In genomic region chr11:53457372-53457954, GRCm38 (mm10) we compare ENCODE assay signal across 8 mouse cellular contexts. TPM values are rescaled to one million over a fixed set of nuclear protein-coding genes. Genes with fewer than 3 reads are reported as not detected.
DNase-seq lines count a peak whose midpoint lies in the region; ATAC-seq and TF ChIP-seq lines count a peak whose summit lies in the region.

No protein-coding gene starts in this region.

- peak overlapping the region; percentile 61 to 69 for H3K4me3 ChIP-seq in heart, embryonic 14.5 days (ENCODE audit: control insufficient read depth in 1 of 2, insufficient read depth in 1 of 2, low read depth in 1 of 2, low read length in 2 of 2)
- H3K4me3 ChIP-seq in hindbrain, embryonic 10.5 days = peak overlapping the region; percentile 62
- peak overlapping the region; percentile 60 for H3K4me3 ChIP-seq in liver, postnatal 0 days (ENCODE audit: low read depth, low read length)

- H3K4me1 ChIP-seq in heart, embryonic 14.5 days (ENCODE audit: control insufficient read depth in 2 of 2, insufficient read depth in 2 of 2, low read length in 2 of 2) = no peaks in the 10 kb centered on the region
- H3K4me1 ChIP-seq in hindbrain, embryonic 10.5 days (replicated peaks) = peaks cover 18% of the 10 kb centered on the region
- H3K4me1 ChIP-seq in liver, postnatal 0 days (ENCODE audit: insufficient read depth) = peaks cover 5% of the 10 kb centered on the region; the same call in 1 of the 2 replicates

- peak overlapping the region in 1 of 2 experiments; percentile 64; a peak in 2 of 4 replicates for H3K27ac ChIP-seq in heart, embryonic 14.5 days (replicated peaks in 1 of 2; ENCODE audit: control insufficient read depth in 1 of 2, insufficient read depth in 1 of 2, low read depth in 2 of 2, low read length in 2 of 2)
- H3K27ac ChIP-seq in hindbrain, embryonic 10.5 days = peak overlapping the region; percentile 79
- peak overlapping the region; percentile 89 for H3K27ac ChIP-seq in liver, postnatal 0 days (ENCODE audit: low read depth)

- peak; percentile 47 for TF ChIP-seq CTCF in liver, postnatal 0 days (IDR thresholded peaks at IDR 0.05; ENCODE audit: low read depth)

- 0 out of 2 replicates have a peak, but pooled peaks have one; percentile 18 for ATAC-seq in heart, embryonic 14.5 days (ENCODE audit: insufficient number of reproducible peaks, insufficient read depth, low FRiP score, low read depth)
- peak; percentile 67 for ATAC-seq in liver, postnatal 0 days
- no peak for ATAC-seq in activated CD4-positive, CD25-positive, alpha-beta regulatory T cell, adult 4 months
- no peak for ATAC-seq in frontal cortex, adult (ENCODE audit: low TSS enrichment)

- H3K4me2 ChIP-seq in heart, embryonic 14.5 days (ENCODE audit: low read length) = peak overlapping the region; percentile 93
- H3K4me2 ChIP-seq in liver, postnatal 0 days (ENCODE audit: low read depth, low read length) = peak overlapping the region; percentile 80

- no peaks in the 10 kb centered on the region for H3K9me3 ChIP-seq in heart, embryonic 14.5 days (ENCODE audit: control insufficient read depth, low read length)
- H3K9me3 ChIP-seq in hindbrain, embryonic 10.5 days = no peaks in the 10 kb centered on the region
- H3K9me3 ChIP-seq in liver, postnatal 0 days (ENCODE audit: low read length) = no peaks in the 10 kb centered on the region

- H3K27me3 ChIP-seq in heart, embryonic 14.5 days (ENCODE audit: control insufficient read depth, insufficient read depth, low read length) = peaks cover 16% of the 10 kb centered on the region
- H3K27me3 ChIP-seq in hindbrain, embryonic 10.5 days (ENCODE audit: insufficient read depth, poor library complexity, severe bottlenecking) = peaks cover 79% of the 10 kb centered on the region
- H3K27me3 ChIP-seq in liver, postnatal 0 days (ENCODE audit: insufficient read depth, low read length) = peaks cover 16% of the 10 kb centered on the region

- DNase-seq in heart, adult 11 months = no peak
- DNase-seq in R1 (ENCODE audit: low read depth, low spot score) = peak; percentile 24
- no peak for DNase-seq in hindbrain, embryonic 10.5 days (ENCODE audit: low spot score)
- peak; percentile 37 for DNase-seq in liver, postnatal 0 days
- no peak for DNase-seq in urinary bladder, adult 2 months (ENCODE audit: low spot score)

- H3K9ac ChIP-seq in heart, embryonic 14.5 days (ENCODE audit: low read length) = peak overlapping the region; percentile 74
- H3K9ac ChIP-seq in liver, postnatal 0 days (replicated peaks) = peak overlapping the region; percentile 67

- 9% methylated on average over 29 of the region's 29 CpGs for WGBS in heart, embryonic 14.5 days
- 4% methylated on average over 29 of the region's 29 CpGs for WGBS in hindbrain, embryonic 10.5 days
- 15% methylated on average over 29 of the region's 29 CpGs for WGBS in liver, postnatal 0 days (ENCODE audit: insufficient replicate concordance)

- no peak for TF ChIP-seq EP300 in liver, postnatal 0 days (IDR thresholded peaks at IDR 0.05; ENCODE audit: low read depth)

- no peaks in the 10 kb centered on the region for H3K36me3 ChIP-seq in heart, embryonic 14.5 days (ENCODE audit: control insufficient read depth, insufficient read depth, low read length)
- no peaks in the 10 kb centered on the region for H3K36me3 ChIP-seq in hindbrain, embryonic 10.5 days
- H3K36me3 ChIP-seq in liver, postnatal 0 days (replicated peaks; ENCODE audit: insufficient read depth, low read length) = no peaks in the 10 kb centered on the region

RNA-seq across cellular contexts. Expression of gene Shroom1, which starts 0.5 kb away (rescaled TPM):
- 2.3 and 2.5 TPM in 2 replicates for polyA plus RNA-seq in heart, embryonic 14.5 days (2014; fragmentation: Nextera tagmentation; extraction: Ambion mirVana)
- polyA plus RNA-seq in hindbrain, embryonic 10.5 days (2016; fragmentation: Nextera tagmentation; extraction: Ambion mirVana) = 1.8 and 2.0 TPM in 2 replicates
- polyA plus RNA-seq in liver, postnatal 0 days (2015; fragmentation: Nextera tagmentation; extraction: Ambion mirVana) = 5.5 TPM in 2 replicates
- under 1 TPM in 1 of 2 experiments, not detected in 1; 0.36 TPM for polyA plus RNA-seq in activated CD4-positive, CD25-positive, alpha-beta regulatory T cell, adult 4 months (2017; shearing (Covaris generic))
- polyA plus RNA-seq in urinary bladder, adult 2 months (2012; rRNA removed) = 12.1 and 12.9 TPM in 2 replicates

RNA-seq across cellular contexts. Expression of gene Gm10447, which starts 0.6 kb away (rescaled TPM):
- polyA plus RNA-seq in heart, embryonic 14.5 days (2014; fragmentation: Nextera tagmentation; extraction: Ambion mirVana) = 0.16 TPM in 1 of 2 replicates, not detected in the other
- polyA plus RNA-seq in hindbrain, embryonic 10.5 days (2016; fragmentation: Nextera tagmentation; extraction: Ambion mirVana) = not detected in 2 replicates
- 0.06 and 0.25 TPM in 2 replicates for polyA plus RNA-seq in liver, postnatal 0 days (2015; fragmentation: Nextera tagmentation; extraction: Ambion mirVana)
- polyA plus RNA-seq in activated CD4-positive, CD25-positive, alpha-beta regulatory T cell, adult 4 months (2017; shearing (Covaris generic)) = under 1 TPM in 1 of 2 experiments, not detected in 1; 0.33 TPM
- 1.8 and 2.9 TPM in 2 replicates for polyA plus RNA-seq in urinary bladder, adult 2 months (2012; rRNA removed)

RNA-seq across cellular contexts. Expression of gene Gm9837, which starts 12.8 kb away (rescaled TPM):
- not detected in 2 replicates for polyA plus RNA-seq in heart, embryonic 14.5 days (2014; fragmentation: Nextera tagmentation; extraction: Ambion mirVana)
- polyA plus RNA-seq in hindbrain, embryonic 10.5 days (2016; fragmentation: Nextera tagmentation; extraction: Ambion mirVana) = not detected in 2 replicates
- polyA plus RNA-seq in liver, postnatal 0 days (2015; fragmentation: Nextera tagmentation; extraction: Ambion mirVana) = not detected in 2 replicates
- not detected for polyA plus RNA-seq in activated CD4-positive, CD25-positive, alpha-beta regulatory T cell, adult 4 months (2017; shearing (Covaris generic))
- polyA plus RNA-seq in urinary bladder, adult 2 months (2012; rRNA removed) = not detected in 2 replicates

RNA-seq across cellular contexts. Expression of gene Gm9945, which starts 22.5 kb away (rescaled TPM):
- polyA plus RNA-seq in heart, embryonic 14.5 days (2014; fragmentation: Nextera tagmentation; extraction: Ambion mirVana) = not detected in 2 replicates
- polyA plus RNA-seq in hindbrain, embryonic 10.5 days (2016; fragmentation: Nextera tagmentation; extraction: Ambion mirVana) = not detected in 2 replicates
- polyA plus RNA-seq in liver, postnatal 0 days (2015; fragmentation: Nextera tagmentation; extraction: Ambion mirVana) = 0.15 and 0.31 TPM in 2 replicates
- not detected for polyA plus RNA-seq in activated CD4-positive, CD25-positive, alpha-beta regulatory T cell, adult 4 months (2017; shearing (Covaris generic))
- polyA plus RNA-seq in urinary bladder, adult 2 months (2012; rRNA removed) = 0.11 and 0.15 TPM in 2 replicates

RNA-seq across cellular contexts. Expression of gene Sowaha, which starts 22.6 kb away (rescaled TPM):
- 0.18 and 0.26 TPM in 2 replicates for polyA plus RNA-seq in heart, embryonic 14.5 days (2014; fragmentation: Nextera tagmentation; extraction: Ambion mirVana)
- 0.26 and 0.44 TPM in 2 replicates for polyA plus RNA-seq in hindbrain, embryonic 10.5 days (2016; fragmentation: Nextera tagmentation; extraction: Ambion mirVana)
- polyA plus RNA-seq in liver, postnatal 0 days (2015; fragmentation: Nextera tagmentation; extraction: Ambion mirVana) = 7.4 and 7.9 TPM in 2 replicates
- polyA plus RNA-seq in activated CD4-positive, CD25-positive, alpha-beta regulatory T cell, adult 4 months (2017; shearing (Covaris generic)) = not detected
- 6.5 and 7.4 TPM in 2 replicates for polyA plus RNA-seq in urinary bladder, adult 2 months (2012; rRNA removed)

Comparison
In these comparisons a context has a peak if more than half of its experiments do, and no peak if none do; other contexts are left out.
1. ATAC-seq: peak in heart, embryonic 14.5 days (single experiment) and liver, postnatal 0 days (single experiment); none in activated CD4-positive, CD25-positive, alpha-beta regulatory T cell, adult 4 months (single experiment) and frontal cortex, adult (single experiment).
2. DNase-seq: peak in R1 (single experiment) and liver, postnatal 0 days (single experiment); none in heart, adult 11 months (single experiment), hindbrain, embryonic 10.5 days (single experiment) and urinary bladder, adult 2 months (single experiment).
3. Peak in every context shown above with its lines, with median percentiles within 50 percentile points of each other: H3K4me3 ChIP-seq.